Mouse (Mus musculus) liver, adult 2 months (tissue): ENCODE data around the gene Vmn1r58.

Experiments
- CTCF ChIP-seq: fragments of 200-500 bp; IDR thresholded peaks from 2 replicates; pipeline ENCODE4 v1.5.1; 2011; ENCODE audit warnings: low read depth, low read length, control low read depth
- POLR2A ChIP-seq: fragments of 200-500 bp; IDR thresholded peaks from 2 replicates; pipeline ENCODE4 v1.6.1; 2011; ENCODE audit warnings: low read length, control low read depth; ENCODE audit not compliant: insufficient read depth; ENCODE audit errors: extremely low read depth

- no peak for TF ChIP-seq CTCF
- no peak for TF ChIP-seq POLR2A
These were observed 46.5 kb downstream of the Vmn1r58 start for GRCm38 (mm10) chr7:5366724-5367123.
